Mouse (Mus musculus) Patski (cell line): ENCODE measurements at regions not wholly inside any gene's neighbourhood (a gene's known extent, or its start where the extent isn't known, plus 50 kb on each side); places are given as distances from the start of the nearest gene placed in this dataset.
A peak's percentile ranks its signal among the peaks of the same experiment; 100 is the strongest.

ENCODE experiments used
- ATAC-seq: fragments of 100-300 bp; one replicate; pipeline ENCODE4 v1.8.0; 2021
- CTCF ChIA-PET: fragments of 350-600 bp; sonication (Branson Sonifier 250); formaldehyde crosslinking; loops from one replicate; lab custom pipeline; 2022; ENCODE audit warnings: inconsistent platforms; lab: Charles Lee
- POLR2A ChIA-PET: fragments of 350-600 bp; sonication (Branson Sonifier 250); formaldehyde crosslinking; loops from one replicate; lab custom pipeline; 2022; ENCODE audit warnings: antibody characterized with exemption, inconsistent platforms; lab: Charles Lee
- DNase-seq: peaks from one replicate; pipeline ENCODE4 v3.0.0-alpha.2; 2011; ENCODE audit warnings: low read depth, low spot score
- H3K27me3 ChIP-seq: fragments of 371-371 bp; one replicate; pipeline ENCODE4 v1.5.1; 2021
- CTCF ChIP-seq: fragments of 100-300 bp; IDR thresholded peaks from one replicate; pipeline ENCODE4 v1.5.1; 2021
- in situ Hi-C: fragments of 300-500 bp; cut with MboI; formaldehyde crosslinking; loops from 3 replicates; pipeline ENCODE4 v1.11.1; 2018; ENCODE audit warnings: low pct_unique_long_range_greater_than_20kb, mixed read lengths

DNA sequence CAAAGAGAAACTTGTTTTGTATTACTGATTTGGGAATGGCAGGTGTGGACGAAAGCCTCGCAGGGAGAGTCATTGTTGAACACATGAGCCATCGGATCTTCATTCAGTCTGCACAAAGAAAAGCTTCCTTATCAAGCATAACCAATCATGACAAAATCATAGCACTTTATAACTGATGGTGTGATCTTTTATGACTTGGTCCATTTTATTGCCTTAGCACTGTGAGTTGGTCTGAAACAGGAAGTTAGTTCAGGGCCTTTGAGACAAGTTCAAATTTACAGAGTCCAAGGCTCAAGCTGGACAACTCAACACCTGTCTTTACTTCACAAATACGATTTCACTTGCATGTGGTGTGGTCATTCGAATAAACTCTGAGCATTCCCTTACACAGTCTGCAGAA lies 68.8 kb upstream of the Pax8 start:
- DNase-seq (no peak), ATAC-seq (no peak)
- TF ChIP-seq CTCF, result no peak
- in situ Hi-C loops, result no loop called here
- no peaks in the 10 kb centered on the region for H3K27me3 ChIP-seq
- POLR2A ChIA-PET, result no interaction called here
- CTCF ChIA-PET, result interaction anchor here (0.9 to 2.8 kb wide), 4 partner anchors 9 to 18 kb away, joined by 3 to 10 read pairs (median 5); no protein-coding TSS in a partner anchor

DNA sequence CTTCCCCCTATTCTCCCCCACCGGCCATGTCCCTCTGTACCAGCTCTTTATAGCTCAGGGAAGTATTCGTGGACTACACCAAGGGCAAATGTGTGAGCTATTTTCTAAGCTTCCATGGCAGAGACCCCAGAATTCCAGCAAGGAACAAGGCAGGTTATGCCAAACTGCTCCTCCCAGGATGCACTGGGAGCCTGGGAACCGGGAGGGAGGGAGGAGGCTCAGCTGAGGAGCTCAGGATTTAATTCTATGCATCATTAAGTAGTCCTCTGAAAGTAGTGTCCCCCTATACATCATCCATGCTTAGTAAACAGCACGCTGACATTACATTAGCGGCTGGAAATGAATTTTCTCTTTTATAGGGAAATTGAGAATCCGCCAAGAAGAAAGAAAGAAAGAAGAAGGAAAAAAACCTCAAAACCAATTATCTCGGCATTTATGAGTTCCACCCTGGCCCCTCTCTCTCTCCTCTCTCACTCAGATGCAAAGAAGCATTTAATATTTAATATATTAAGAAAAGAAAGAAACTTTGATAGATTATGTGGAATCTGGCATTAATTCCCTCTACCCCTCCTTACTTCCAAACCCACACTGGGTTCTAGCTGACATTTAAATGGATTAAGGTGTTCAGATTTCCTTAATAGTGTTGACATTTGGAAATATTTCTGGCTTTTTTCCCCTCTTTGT lies 63.6 kb upstream of the Pax8 start:
- ChIA-PET CTCF (no interaction called here), POLR2A (no interaction called here)
- H3K27me3 ChIP-seq, result no peaks in the 10 kb centered on the region
- no peak for ATAC-seq
- no peak for TF ChIP-seq CTCF
- in situ Hi-C loops, result no loop called here
- DNase-seq, result no peak

DNA sequence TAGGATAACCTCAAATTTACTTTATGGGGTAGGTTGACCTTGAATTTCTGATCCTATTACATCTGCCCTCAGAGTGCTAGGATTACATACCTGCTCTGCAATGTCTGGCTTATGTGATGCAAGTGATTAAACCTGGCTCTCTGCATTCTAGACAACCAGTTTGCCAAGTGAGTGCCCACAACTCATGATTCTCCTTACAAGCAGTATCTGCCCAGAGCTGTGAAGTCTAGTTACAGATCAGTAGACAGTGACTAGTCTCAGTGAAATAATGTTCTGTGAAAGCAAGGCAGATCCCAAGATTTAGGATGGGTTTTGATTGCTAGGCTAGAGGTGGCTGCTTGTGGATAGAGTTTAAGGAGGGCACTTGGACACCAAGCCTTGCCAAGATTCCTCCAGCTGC lies 61.9 kb upstream of the Pax8 start:
- ChIA-PET POLR2A (interaction anchor here (0.6 to 1.5 kb wide), 2 partner anchors 90 to 130 kb away, joined by 4 to 5 read pairs; no protein-coding TSS in a partner anchor), CTCF (interaction anchor here (0.6 to 1.4 kb wide), 4 partner anchors 15 to 29 kb away, joined by 3 read pairs; no protein-coding TSS in a partner anchor)
- no peak for TF ChIP-seq CTCF
- peak; percentile 50 for DNase-seq
- ATAC-seq, result peak; percentile 82
- no peaks in the 10 kb centered on the region for H3K27me3 ChIP-seq
- in situ Hi-C loops, result no loop called here
